Mouse (Mus musculus): ENCODE data around the gene Cacna1e. TPM values are rescaled to one million over a fixed set of nuclear protein-coding genes. Genes with fewer than 3 reads are reported as not detected.

Gene Cacna1e
- polyA plus RNA-seq, 2 experiments, result 0.02 to 0.03 TPM

DNA sequence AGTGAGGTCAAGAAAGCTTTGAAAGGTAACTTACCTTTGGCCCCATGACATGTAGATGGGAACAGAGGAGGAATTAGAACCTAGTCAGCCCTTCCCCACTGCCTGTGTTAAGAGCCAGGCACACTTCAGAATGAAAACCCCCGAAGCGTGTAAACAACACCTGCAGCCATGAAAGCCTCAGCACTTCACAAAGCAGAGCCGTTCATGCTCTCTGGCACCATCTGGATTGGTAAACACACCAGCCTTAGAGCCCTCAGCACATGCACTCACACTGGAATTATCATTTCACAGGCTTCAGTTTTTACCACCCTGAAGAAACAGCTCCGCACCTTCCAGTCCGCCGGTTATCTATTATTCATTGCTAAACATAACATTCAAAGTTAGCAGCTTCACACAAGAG is 67.5 kb downstream of the Cacna1e start:
- no peak for ATAC-seq (ENCODE audit: insufficient read depth)
- H3K27ac ChIP-seq, result no peak overlapping the region

DNA sequence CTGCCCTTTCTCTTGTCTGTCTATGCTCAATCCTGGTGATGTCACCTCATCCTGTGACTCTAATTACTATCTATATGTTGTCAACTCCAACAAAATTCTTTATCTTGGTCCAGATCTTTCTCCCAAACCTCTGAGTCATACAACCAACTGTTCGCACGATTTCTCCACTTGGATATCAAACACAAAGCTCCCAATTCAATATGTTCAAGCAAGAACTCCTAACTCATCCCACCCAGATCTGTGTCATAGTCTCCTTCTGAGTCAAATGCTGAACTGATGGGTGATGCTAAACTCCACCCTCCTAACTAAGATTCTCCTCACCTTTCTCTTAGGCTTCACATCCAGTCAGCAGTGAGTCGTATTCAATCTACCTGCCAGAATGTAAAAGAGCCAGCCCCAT is 68.0 kb downstream of the Cacna1e start:
- WGBS (ENCODE audit: insufficient replicate concordance), result 76% methylated on average over 3 of the region's 3 CpGs
- Histone ChIP-seq H3K4me3 (ENCODE audit: insufficient read depth in 1 of 2, low read depth in 2 of 2, low read length in 2 of 2) (no peak overlapping the region), H3K36me3 (replicated peaks; ENCODE audit: control insufficient read depth, insufficient read depth, low read depth) (no peaks in the 10 kb centered on the region), H3K27me3 (ENCODE audit: control insufficient read depth, insufficient read depth, low read length) (no peaks in the 10 kb centered on the region), H3K9ac (replicated peaks) (no peak overlapping the region), H3K27ac (no peak overlapping the region), H3K4me1 (replicated peaks; ENCODE audit: control insufficient read depth in 2 of 2, insufficient read depth in 2 of 2, low read length in 1 of 2) (no peaks in the 10 kb centered on the region), H3K9me3 (ENCODE audit: control insufficient read depth, low read length) (no peaks in the 10 kb centered on the region), H3K4me2 (ENCODE audit: low read depth) (no peak overlapping the region)
- DNase-seq (ENCODE audit: low read depth in 3 of 3, low spot score in 3 of 3), result no peak
- TF ChIP-seq EP300 (IDR thresholded peaks at IDR 0.05; ENCODE audit: low read depth) (no peak), CTCF (IDR thresholded peaks at IDR 0.05; ENCODE audit: low read depth) (no peak)
- ATAC-seq (ENCODE audit: insufficient read depth), result no peak

More for the DNA sequence above, 67.5 kb downstream of the Cacna1e start:
- Histone ChIP-seq H3K4me2 (ENCODE audit: low read depth) (no peak overlapping the region), H3K4me3 (ENCODE audit: insufficient read depth in 1 of 2, low read depth in 2 of 2, low read length in 2 of 2) (no peak overlapping the region), H3K9me3 (ENCODE audit: control insufficient read depth, low read length) (no peaks in the 10 kb centered on the region), H3K4me1 (replicated peaks; ENCODE audit: control insufficient read depth in 2 of 2, insufficient read depth in 2 of 2, low read length in 1 of 2) (no peaks in the 10 kb centered on the region), H3K27me3 (ENCODE audit: control insufficient read depth, insufficient read depth, low read length) (no peaks in the 10 kb centered on the region), H3K36me3 (replicated peaks; ENCODE audit: control insufficient read depth, insufficient read depth, low read depth) (no peaks in the 10 kb centered on the region), H3K9ac (replicated peaks) (no peak overlapping the region)
- TF ChIP-seq EP300 (IDR thresholded peaks at IDR 0.05; ENCODE audit: low read depth) (no peak), CTCF (IDR thresholded peaks at IDR 0.05; ENCODE audit: low read depth) (no peak)
- WGBS (ENCODE audit: insufficient replicate concordance), result 63% methylated on average over 6 of the region's 6 CpGs
- DNase-seq (ENCODE audit: low read depth in 3 of 3, low spot score in 3 of 3), result no peak

DNA sequence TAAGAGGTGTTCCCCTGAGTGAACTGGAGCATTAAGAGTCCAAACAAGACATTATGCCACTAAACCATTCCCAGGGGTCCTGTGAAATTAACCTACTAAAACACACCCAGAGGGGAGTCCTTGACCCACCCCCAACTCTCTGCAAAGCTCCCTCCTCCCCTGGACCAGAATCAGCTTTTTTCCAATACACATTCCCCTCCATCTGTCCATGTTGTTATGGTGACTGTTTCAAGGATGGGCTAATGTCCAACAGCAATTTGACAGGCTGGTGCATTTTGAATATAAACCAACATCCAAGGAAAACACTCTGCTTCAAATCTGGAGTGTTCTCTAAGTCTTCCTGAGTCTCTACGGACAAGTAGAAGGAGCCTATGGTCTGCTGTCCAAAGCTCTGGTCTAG is 78.6 kb downstream of the Cacna1e start:
- H3K9ac ChIP-seq (replicated peaks), result no peak overlapping the region
- ATAC-seq (ENCODE audit: insufficient read depth), result no peak

DNA sequence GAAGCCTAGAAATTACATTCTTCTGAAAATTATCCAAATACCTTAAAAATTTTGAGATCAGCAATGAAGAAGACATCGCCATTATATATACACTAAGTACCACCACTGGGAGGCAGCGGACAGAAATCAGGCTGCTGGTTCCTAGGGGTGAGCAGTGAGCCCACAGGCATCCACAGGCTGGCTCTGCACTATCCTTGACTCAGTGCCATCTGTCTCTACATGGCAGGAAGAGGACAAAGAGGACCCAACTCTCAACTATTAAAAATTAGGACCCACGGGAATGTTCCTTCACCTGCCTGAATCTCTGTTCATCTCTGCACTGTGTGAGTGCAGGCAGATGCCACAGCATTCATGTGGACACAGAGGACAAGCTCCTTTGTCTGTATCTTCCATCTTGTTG is 79.3 kb downstream of the Cacna1e start:
- H3K27me3 ChIP-seq (ENCODE audit: control insufficient read depth, insufficient read depth, low read length), result no peaks in the 10 kb centered on the region
- H3K27ac ChIP-seq, result no peak overlapping the region
- H3K9ac ChIP-seq (replicated peaks), result no peak overlapping the region
- no peak for TF ChIP-seq EP300 (IDR thresholded peaks at IDR 0.05; ENCODE audit: low read depth)
- TF ChIP-seq CTCF (IDR thresholded peaks at IDR 0.05; ENCODE audit: low read depth), result no peak
- H3K9me3 ChIP-seq (ENCODE audit: control insufficient read depth, low read length), result no peaks in the 10 kb centered on the region
- WGBS (ENCODE audit: insufficient replicate concordance), result 77% methylated on average over 3 of the region's 3 CpGs
- no peaks in the 10 kb centered on the region for H3K36me3 ChIP-seq (replicated peaks; ENCODE audit: control insufficient read depth, insufficient read depth, low read depth)
- no peaks in the 10 kb centered on the region for H3K4me1 ChIP-seq (replicated peaks; ENCODE audit: control insufficient read depth in 2 of 2, insufficient read depth in 2 of 2, low read length in 1 of 2)
- H3K4me2 ChIP-seq (ENCODE audit: low read depth), result no peak overlapping the region
- DNase-seq (ENCODE audit: low read depth in 3 of 3, low spot score in 3 of 3) (no peak), ATAC-seq (ENCODE audit: insufficient read depth) (no peak)
- no peak overlapping the region for H3K4me3 ChIP-seq (ENCODE audit: insufficient read depth in 1 of 2, low read depth in 2 of 2, low read length in 2 of 2)

More for the DNA sequence above, 78.6 kb downstream of the Cacna1e start:
- DNase-seq (ENCODE audit: low read depth in 3 of 3, low spot score in 3 of 3), result no peak
- WGBS (ENCODE audit: insufficient replicate concordance), result 54% methylated on average over 1 of the region's 1 CpGs
- no peaks in the 10 kb centered on the region for H3K9me3 ChIP-seq (ENCODE audit: control insufficient read depth, low read length)
- no peak for TF ChIP-seq EP300 (IDR thresholded peaks at IDR 0.05; ENCODE audit: low read depth)
- TF ChIP-seq CTCF (IDR thresholded peaks at IDR 0.05; ENCODE audit: low read depth), result no peak
- H3K27me3 ChIP-seq (ENCODE audit: control insufficient read depth, insufficient read depth, low read length), result no peaks in the 10 kb centered on the region
- no peak overlapping the region for H3K27ac ChIP-seq
- H3K36me3 ChIP-seq (replicated peaks; ENCODE audit: control insufficient read depth, insufficient read depth, low read depth), result no peaks in the 10 kb centered on the region
- H3K4me1 ChIP-seq (replicated peaks; ENCODE audit: control insufficient read depth in 2 of 2, insufficient read depth in 2 of 2, low read length in 1 of 2), result no peaks in the 10 kb centered on the region
- H3K4me3 ChIP-seq (ENCODE audit: insufficient read depth in 1 of 2, low read depth in 2 of 2, low read length in 2 of 2), result no peak overlapping the region
- H3K4me2 ChIP-seq (ENCODE audit: low read depth), result no peak overlapping the region

DNA sequence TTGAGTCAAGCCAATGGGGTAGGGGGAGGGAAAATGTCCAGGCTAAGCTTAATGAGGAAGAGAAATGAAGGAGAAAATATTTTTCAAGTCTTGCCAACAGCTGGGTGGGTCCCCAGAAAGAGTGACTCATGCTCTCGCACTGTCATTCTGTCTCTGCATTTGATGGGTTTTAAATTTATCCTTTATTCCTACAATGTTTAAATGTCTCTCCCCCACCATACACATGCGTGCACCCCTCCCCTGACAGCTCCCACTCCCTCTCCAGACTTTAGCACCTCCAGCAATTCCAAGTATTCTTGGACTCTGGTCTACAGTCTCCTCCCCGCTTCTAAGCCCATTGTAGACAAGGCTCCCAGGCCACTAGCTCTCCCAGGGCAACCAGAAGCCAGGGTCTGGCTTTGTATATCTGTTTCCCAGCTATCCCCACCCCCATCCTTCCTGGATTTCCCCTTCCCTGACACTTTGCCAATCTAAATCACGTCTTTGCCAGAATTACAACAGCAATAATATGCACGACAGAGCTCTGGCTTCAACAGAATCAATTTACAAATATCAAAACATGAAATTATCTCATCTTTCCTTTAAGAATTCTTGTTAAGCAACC is 81.9 kb downstream of the Cacna1e start:
- Histone ChIP-seq H3K4me2 (ENCODE audit: low read depth) (no peak overlapping the region), H3K27ac (no peak overlapping the region), H3K9ac (replicated peaks) (no peak overlapping the region), H3K4me1 (replicated peaks; ENCODE audit: control insufficient read depth in 2 of 2, insufficient read depth in 2 of 2, low read length in 1 of 2) (no peaks in the 10 kb centered on the region), H3K27me3 (ENCODE audit: control insufficient read depth, insufficient read depth, low read length) (no peaks in the 10 kb centered on the region), H3K4me3 (ENCODE audit: insufficient read depth in 1 of 2, low read depth in 2 of 2, low read length in 2 of 2) (no peak overlapping the region), H3K36me3 (replicated peaks; ENCODE audit: control insufficient read depth, insufficient read depth, low read depth) (no peaks in the 10 kb centered on the region), H3K9me3 (ENCODE audit: control insufficient read depth, low read length) (no peaks in the 10 kb centered on the region)
- TF ChIP-seq CTCF (IDR thresholded peaks at IDR 0.05; ENCODE audit: low read depth) (no peak), EP300 (IDR thresholded peaks at IDR 0.05; ENCODE audit: low read depth) (no peak)
- WGBS (ENCODE audit: insufficient replicate concordance), result 44% methylated on average over 5 of the region's 5 CpGs
- DNase-seq (ENCODE audit: low read depth in 3 of 3, low spot score in 3 of 3) (no peak), ATAC-seq (ENCODE audit: insufficient read depth) (no peak)

Data from liver, embryonic 14.5 days (tissue).